In the genomic region with DNA sequence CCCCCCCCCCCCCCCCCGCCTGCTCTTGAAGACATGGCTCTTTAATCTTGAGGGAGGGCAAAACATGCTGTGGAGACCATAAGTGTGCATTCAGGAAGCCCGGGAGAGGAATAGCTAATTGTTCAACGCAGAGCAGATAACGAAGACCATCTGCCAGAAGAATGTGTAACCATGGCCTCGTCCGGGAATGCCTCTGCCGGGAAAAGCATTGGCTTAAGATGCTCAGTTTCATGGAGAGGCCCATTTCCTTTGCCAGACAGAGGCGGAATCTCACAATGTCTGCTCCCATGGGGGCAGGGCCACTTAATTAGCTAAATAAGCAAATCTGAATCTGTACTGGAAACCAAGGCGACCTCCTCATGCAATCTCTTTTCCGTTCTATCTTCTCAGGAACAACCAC, we compare ENCODE assay signal across 9 mouse cellular contexts. TPM values are rescaled to one million over a fixed set of nuclear protein-coding genes. Genes with fewer than 3 reads are reported as not detected.
A peak's percentile ranks its signal among the peaks of the same experiment; 100 is the strongest.
DNase-seq lines count a peak whose midpoint lies in the region; ATAC-seq and TF ChIP-seq lines count a peak whose summit lies in the region.
"Had no signal": no experiment of that assay in that cellular context is flagged by ENCODE, and none has a peak within 500 bp of the region (broad histone marks: within the 10 kb centered on the region; RNA-seq: fewer than 3 reads in every experiment).

No protein-coding gene starts in this region.

- peak overlapping the region; percentile 44; the same call in 1 of the 2 replicates for H3K27ac ChIP-seq in embryonic fibroblast, embryonic 13.5 days (ENCODE audit: insufficient read depth, low read length)
- no peak overlapping the region for H3K27ac ChIP-seq in hindbrain, embryonic 16.5 days (ENCODE audit: low read depth, low read length)

- H3K27me3 ChIP-seq in hindbrain, embryonic 16.5 days (replicated peaks; ENCODE audit: control insufficient read depth, insufficient read depth, low read length): no peaks in the 10 kb centered on the region

- peak; percentile 41 for DNase-seq in left cerebral cortex, postnatal 4 days
- no peak for DNase-seq in left cerebral cortex, postnatal 25 days (ENCODE audit: low spot score in 2 of 2)
- peak; percentile 36 for DNase-seq in lung, postnatal 25 days (ENCODE audit: low spot score)
- no peak for DNase-seq in spleen, postnatal 14 days (ENCODE audit: low spot score in 2 of 2)
- DNase-seq in cerebellum, adult 9-10 months: no peak
- DNase-seq in spleen, postnatal 4 days (ENCODE audit: low spot score in 2 of 2): no peak
- DNase-seq: cerebellum, adult 18-20 months had no signal

- H3K9me3 ChIP-seq in hindbrain, embryonic 16.5 days (ENCODE audit: control insufficient read depth, low read length): no peaks in the 10 kb centered on the region

- H3K9ac ChIP-seq in hindbrain, embryonic 16.5 days (ENCODE audit: low read depth, low read length): no peak overlapping the region

- TF ChIP-seq POLR2A in embryonic fibroblast, embryonic 13.5 days (IDR thresholded peaks at IDR 0.05; ENCODE audit: low read depth, low read length): no peak

- 29% methylated on average over 10 of the region's 10 CpGs for WGBS in hindbrain, embryonic 16.5 days

- no peaks in the 10 kb centered on the region for H3K36me3 ChIP-seq in hindbrain, embryonic 16.5 days (ENCODE audit: control insufficient read depth, insufficient read depth, low read length)

- no peak overlapping the region for H3K4me3 ChIP-seq in embryonic fibroblast, embryonic 13.5 days (ENCODE audit: insufficient read depth, low read length)
- H3K4me3 ChIP-seq in hindbrain, embryonic 16.5 days (ENCODE audit: low read length): no peak overlapping the region

- 0 out of 2 replicates have a peak, but pooled peaks cover 2% of the 10 kb centered on the region for H3K4me1 ChIP-seq in embryonic fibroblast, embryonic 13.5 days (ENCODE audit: control insufficient read depth, insufficient read depth, low read length)
- no peaks in the 10 kb centered on the region for H3K4me1 ChIP-seq in hindbrain, embryonic 16.5 days (ENCODE audit: control insufficient read depth, insufficient read depth, low read depth, low read length)

- ATAC-seq in hindbrain, embryonic 16.5 days: peak; percentile 69

- intact Hi-C loops in left cerebral cortex, postnatal 4 days (cut with DNase I): loop anchor here (2.0 to 10.0 kb wide), 2 partner anchors 255 to 427 kb away; no protein-coding TSS in a partner anchor
- intact Hi-C loops in left cerebral cortex, postnatal 25 days (cut with DNase I): loop anchor here (5.0 kb wide), 2 partner anchors 150 to 535 kb away; no protein-coding TSS in a partner anchor

- H3K4me2 ChIP-seq in hindbrain, embryonic 16.5 days (ENCODE audit: low read length): no peak overlapping the region

- no peak for TF ChIP-seq CTCF in embryonic fibroblast, embryonic 13.5 days (IDR thresholded peaks at IDR 0.05; ENCODE audit: borderline replicate concordance, insufficient read depth, low read length)

RNA-seq across cellular contexts. Expression of gene Il1r2, which starts 43.7 kb away (rescaled TPM):
- total RNA-seq in left cerebral cortex, postnatal 4 days (2021): under 1 TPM; 0.36 to 0.64 TPM
- not detected for total RNA-seq in left cerebral cortex, postnatal 25 days (2021)
- 0.83 TPM in 1 of 2 replicates, not detected in the other for polyA plus RNA-seq in embryonic fibroblast, embryonic 13.5 days (2011; ENCODE audit: insufficient read length, low read depth, missing spikeins)
- polyA plus RNA-seq in hindbrain, embryonic 16.5 days (2015; fragmentation: Nextera tagmentation; extraction: Ambion mirVana): 1.2 TPM in 2 replicates

Comparison
In these comparisons a context has a peak if more than half of its experiments do, and no peak if none do; other contexts are left out.
1. DNase-seq: peak in left cerebral cortex, postnatal 4 days (single experiment) and lung, postnatal 25 days (single experiment); none in left cerebral cortex, postnatal 25 days (0 of 2), spleen, postnatal 14 days (0 of 2), cerebellum, adult 9-10 months (single experiment) and spleen, postnatal 4 days (0 of 2).